In genomic region chr3:64756145-64756544, GRCm38 (mm10) we compare ENCODE assay signal across 21 mouse cellular contexts.
DNase-seq lines count a peak whose midpoint lies in the region; ATAC-seq and TF ChIP-seq lines count a peak whose summit lies in the region.
"Had no signal": no experiment of that assay in that cellular context is flagged by ENCODE, and none has a peak within 500 bp of the region (broad histone marks: within the 10 kb centered on the region; RNA-seq: fewer than 3 reads in every experiment).

No protein-coding gene starts in this region.

- no peak for ATAC-seq in midbrain, embryonic 16.5 days
- ATAC-seq: inflammation-experienced regulatory T-cells, adult 6 months; lung, postnatal 0 days; midbrain, embryonic 15.5 days had no signal

- H3K36me3 ChIP-seq in midbrain, embryonic 16.5 days (ENCODE audit: control insufficient read depth, insufficient read depth, low read length) = no peaks in the 10 kb centered on the region
- H3K36me3 ChIP-seq: embryonic facial prominence, embryonic 13.5 days; hindbrain, embryonic 12.5 days; limb, embryonic 12.5 days; liver, embryonic 13.5 days; midbrain, embryonic 15.5 days had no signal

- H3K9ac ChIP-seq in midbrain, embryonic 16.5 days (ENCODE audit: low read depth, low read length) = no peak overlapping the region
- H3K9ac ChIP-seq: embryonic facial prominence, embryonic 13.5 days; hindbrain, embryonic 12.5 days; limb, embryonic 12.5 days; liver, embryonic 13.5 days; midbrain, embryonic 15.5 days had no signal

- TF ChIP-seq POLR2A in brain, embryonic 14.5 days (IDR thresholded peaks at IDR 0.05; ENCODE audit: borderline replicate concordance, extremely low read depth, insufficient read depth, insufficient read length, poor library complexity, severe bottlenecking) = no peak

- no peak overlapping the region for H3K4me3 ChIP-seq in midbrain, embryonic 16.5 days (ENCODE audit: low read depth, low read length)
- H3K4me3 ChIP-seq: embryonic facial prominence, embryonic 13.5 days; hindbrain, embryonic 12.5 days; limb, embryonic 12.5 days; liver, embryonic 13.5 days; megakaryocyte, embryonic 14.5 days; midbrain, embryonic 15.5 days had no signal

- no peak overlapping the region for H3K27ac ChIP-seq in midbrain, embryonic 16.5 days (ENCODE audit: low read length)
- H3K27ac ChIP-seq: embryonic facial prominence, embryonic 13.5 days; hindbrain, embryonic 12.5 days; limb, embryonic 12.5 days; liver, embryonic 13.5 days; midbrain, embryonic 15.5 days had no signal

- DNase-seq in cerebellum, postnatal 14 days = peak; percentile 4
- DNase-seq in cerebellum, postnatal 36 days = no peak
- DNase-seq in brain, embryonic 14.5 days (ENCODE audit: low read depth) = peak; percentile 6
- DNase-seq in layer of hippocampus, adult 9-11 months = peak; percentile 82
- DNase-seq in left cerebral cortex, postnatal 36 days (ENCODE audit: low spot score in 2 of 2) = peak; percentile 10 to 41
- no peak for DNase-seq in heart, adult 8-10 months (ENCODE audit: low spot score)
- no peak for DNase-seq in cerebellum, adult 9-11 months
- DNase-seq: adrenal gland, adult 2 months; cerebellum, adult 11-12 months; kidney, postnatal 4 days; liver, embryonic 13.5 days; thymus, postnatal 25 days had no signal

- 0 out of 2 replicates have a peak, but pooled peaks cover 3% of the 10 kb centered on the region for H3K9me3 ChIP-seq in midbrain, embryonic 16.5 days (replicated peaks; ENCODE audit: control insufficient read depth, low read length, poor library complexity, severe bottlenecking)
- H3K9me3 ChIP-seq: liver, embryonic 13.5 days; midbrain, embryonic 15.5 days had no signal

- no peak for TF ChIP-seq CTCF in brain, embryonic 14.5 days (IDR thresholded peaks at IDR 0.05; ENCODE audit: borderline replicate concordance, extremely low read depth, insufficient read depth, insufficient read length)

- intact Hi-C loops in left cerebral cortex, postnatal 36 days (cut with DNase I) = no loop called here

- no peak overlapping the region for H3K4me2 ChIP-seq in midbrain, embryonic 16.5 days (ENCODE audit: low read length)
- H3K4me2 ChIP-seq: embryonic facial prominence, embryonic 13.5 days; hindbrain, embryonic 12.5 days; limb, embryonic 12.5 days; liver, embryonic 13.5 days; midbrain, embryonic 15.5 days had no signal

- 86% methylated on average over 2 of the region's 2 CpGs for WGBS in midbrain, embryonic 16.5 days

- no peaks in the 10 kb centered on the region for H3K27me3 ChIP-seq in midbrain, embryonic 16.5 days (ENCODE audit: control insufficient read depth, insufficient read depth, low read depth, low read length)
- H3K27me3 ChIP-seq: CH12.LX; embryonic facial prominence, embryonic 13.5 days; hindbrain, embryonic 12.5 days; limb, embryonic 12.5 days; liver, embryonic 13.5 days; megakaryocyte, embryonic 14.5 days; midbrain, embryonic 15.5 days had no signal

- no peaks in the 10 kb centered on the region for H3K4me1 ChIP-seq in midbrain, embryonic 16.5 days (ENCODE audit: control insufficient read depth, insufficient read depth, low read length)
- H3K4me1 ChIP-seq: embryonic facial prominence, embryonic 13.5 days; hindbrain, embryonic 12.5 days; limb, embryonic 12.5 days; liver, embryonic 13.5 days; megakaryocyte, embryonic 14.5 days; midbrain, embryonic 15.5 days had no signal

Comparison
In these comparisons a context has a peak if more than half of its experiments do, and no peak if none do; other contexts are left out.
1. DNase-seq: peak in cerebellum, postnatal 14 days (2 of 2), brain, embryonic 14.5 days (single experiment), layer of hippocampus, adult 9-11 months (single experiment) and left cerebral cortex, postnatal 36 days (2 of 2); none in cerebellum, postnatal 36 days (0 of 2), heart, adult 8-10 months (single experiment) and cerebellum, adult 9-11 months (single experiment).